Comparison of ENCODE assay signal across 12 mouse cellular contexts in genomic region chr3:121158901-121159351, GRCm38 (mm10). TPM values are rescaled to one million over a fixed set of nuclear protein-coding genes. Genes with fewer than 3 reads are reported as not detected.
DNase-seq lines count a peak whose midpoint lies in the region; ATAC-seq and TF ChIP-seq lines count a peak whose summit lies in the region.
"Had no signal": no experiment of that assay in that cellular context is flagged by ENCODE, and none has a peak within 500 bp of the region (broad histone marks: within the 10 kb centered on the region; RNA-seq: fewer than 3 reads in every experiment).

No protein-coding gene starts in this region.

- 0 out of 2 replicates have a peak overlapping the region, but pooled peaks have one; percentile 4 for H3K9ac ChIP-seq in hindbrain, postnatal 0 days (replicated peaks; ENCODE audit: low read length)
- H3K9ac ChIP-seq: hindbrain, embryonic 13.5 days had no signal

- H3K4me3 ChIP-seq in hindbrain, postnatal 0 days (ENCODE audit: low read length), result 0 out of 2 replicates have a peak overlapping the region, but pooled peaks have one; percentile 6
- no peak overlapping the region for H3K4me3 ChIP-seq in hindbrain, embryonic 10.5 days
- H3K4me3 ChIP-seq: hindbrain, embryonic 13.5 days; megakaryocyte, embryonic 14.5 days had no signal

- TF ChIP-seq CTCF in hindbrain, postnatal 0 days (IDR thresholded peaks at IDR 0.05; ENCODE audit: low read depth), result no peak

- peak overlapping the region; percentile 32; the same call in 1 of the 2 replicates for H3K4me2 ChIP-seq in hindbrain, postnatal 0 days (ENCODE audit: low read depth, low read length)
- H3K4me2 ChIP-seq: hindbrain, embryonic 13.5 days had no signal

- no peaks in the 10 kb centered on the region for H3K9me3 ChIP-seq in hindbrain, postnatal 0 days (ENCODE audit: low read length)
- H3K9me3 ChIP-seq in hindbrain, embryonic 10.5 days, result no peaks in the 10 kb centered on the region
- H3K9me3 ChIP-seq: hindbrain, embryonic 13.5 days; megakaryocyte, embryonic 14.5 days had no signal

- 65% methylated on average over 16 of the region's 16 CpGs for WGBS in hindbrain, postnatal 0 days
- WGBS in hindbrain, embryonic 10.5 days, result 93% methylated on average over 16 of the region's 16 CpGs

- no peaks in the 10 kb centered on the region for H3K36me3 ChIP-seq in hindbrain, postnatal 0 days (ENCODE audit: insufficient read depth, low read length)
- no peaks in the 10 kb centered on the region for H3K36me3 ChIP-seq in hindbrain, embryonic 10.5 days
- H3K36me3 ChIP-seq: hindbrain, embryonic 13.5 days had no signal

- H3K27ac ChIP-seq in hindbrain, postnatal 0 days, result no peak overlapping the region; the same call in 1 of the 2 replicates
- H3K27ac ChIP-seq in hindbrain, embryonic 10.5 days, result no peak overlapping the region
- H3K27ac ChIP-seq: hindbrain, embryonic 13.5 days had no signal

- intact Hi-C loops in heart, postnatal 10 days (cut with DNase I), result no loop called here

- peak; percentile 34 for DNase-seq in hindbrain, postnatal 0 days (ENCODE audit: low spot score)
- no peak for DNase-seq in hindbrain, embryonic 10.5 days (ENCODE audit: low spot score)
- peak; percentile 61 for DNase-seq in cerebellum, adult 9-10 months
- DNase-seq in layer of hippocampus, adult 11-12 months (ENCODE audit: low spot score), result peak; percentile 30
- DNase-seq in telencephalon, adult 2 months (ENCODE audit: low read depth, low spot score), result peak; percentile 17
- DNase-seq in adrenal gland, adult 18-20 months (ENCODE audit: low spot score in 2 of 2), result no peak
- DNase-seq in heart, postnatal 10 days, result no peak
- DNase-seq: adrenal gland, adult 8-10 months; kidney, adult 2 months; thymus, postnatal 4 days had no signal

- ATAC-seq in hindbrain, postnatal 0 days, result no peak

- H3K4me1 ChIP-seq in hindbrain, postnatal 0 days (ENCODE audit: insufficient read depth, low read length), result 0 out of 2 replicates have a peak, but pooled peaks cover 5% of the 10 kb centered on the region
- H3K4me1 ChIP-seq in hindbrain, embryonic 10.5 days (replicated peaks), result peaks cover 19% of the 10 kb centered on the region

- H3K27me3 ChIP-seq in hindbrain, postnatal 0 days (ENCODE audit: insufficient read depth, low read length), result no peaks in the 10 kb centered on the region
- H3K27me3 ChIP-seq in hindbrain, embryonic 10.5 days (ENCODE audit: insufficient read depth, poor library complexity, severe bottlenecking), result no peaks in the 10 kb centered on the region
- H3K27me3 ChIP-seq: hindbrain, embryonic 13.5 days; megakaryocyte, embryonic 14.5 days had no signal

RNA-seq across cellular contexts. Expression of gene Rwdd3, which starts 12.6 kb away (rescaled TPM):
- 4.6 and 5.8 TPM in 2 replicates for total RNA-seq in hindbrain, postnatal 0 days (2014; rRNA removed)
- 15.3 and 18.0 TPM in 2 replicates for polyA plus RNA-seq in hindbrain, postnatal 0 days (2015; fragmentation: Nextera tagmentation; extraction: Ambion mirVana)
- 3.2 and 3.6 TPM in 2 replicates for polyA plus RNA-seq in hindbrain, embryonic 10.5 days (2016; fragmentation: Nextera tagmentation; extraction: Ambion mirVana)
- 1 to 10 TPM; 8.0 to 9.0 TPM for total RNA-seq in adrenal gland, adult 18-20 months (2021)
- 1 to 10 TPM; 3.0 to 3.1 TPM for total RNA-seq in heart, postnatal 10 days (2021)

Comparison
In these comparisons a context has a peak if more than half of its experiments do, and no peak if none do; other contexts are left out.
1. DNase-seq: peak in hindbrain, postnatal 0 days (single experiment), cerebellum, adult 9-10 months (single experiment), layer of hippocampus, adult 11-12 months (single experiment) and telencephalon, adult 2 months (single experiment); none in hindbrain, embryonic 10.5 days (single experiment), adrenal gland, adult 18-20 months (0 of 2) and heart, postnatal 10 days (0 of 2).